Mouse (Mus musculus) thymus, adult 2 months (tissue): ENCODE results near the gene Gm20388.

Experiments used
- CTCF ChIP-seq: fragments of 200-500 bp; IDR thresholded peaks from 2 replicates; pipeline ENCODE4 v1.5.1; 2012; ENCODE audit warnings: mild to moderate bottlenecking, control low read depth, low read length, moderate library complexity, borderline replicate concordance; ENCODE audit not compliant: control insufficient read depth, poor library complexity, insufficient read depth; ENCODE audit errors: extremely low read depth
- POLR2A ChIP-seq: fragments of 200-500 bp; IDR thresholded peaks from 2 replicates; pipeline ENCODE4 v1.6.1; 2012; ENCODE audit warnings: mild to moderate bottlenecking, low read length, control low read depth, moderate library complexity; ENCODE audit not compliant: control insufficient read depth, poor library complexity, insufficient read depth; ENCODE audit errors: extremely low read depth

GRCm38 (mm10) chr8:124375727-124376126 is 4465.1 kb downstream of the Gm20388 start:
- TF ChIP-seq CTCF (no peak), POLR2A (no peak)
